Mouse (Mus musculus) megakaryocyte, embryonic 14.5 days (primary cell): ENCODE measurements around the gene Zfp691.

ENCODE experiments used
- FLI1 ChIP-seq: IDR thresholded peaks from 2 replicates; pipeline ENCODE4 v1.6.1; 2012; ENCODE audit warnings: low read length, inconsistent platforms, mixed read lengths
- GATA1 ChIP-seq: IDR thresholded peaks from 3 replicates; pipeline ENCODE4 v1.6.1; 2012; ENCODE audit warnings: mixed read lengths, low read length, inconsistent platforms, borderline replicate concordance

GRCm38 (mm10) chr4:119127229-119127628, 46.8 kb downstream of the Zfp691 start:
- TF ChIP-seq GATA1 (no peak), FLI1 (peak; percentile 61; the same call in 1 of the 2 replicates)
